Mouse (Mus musculus) erythroid progenitor cell, adult 5-6 weeks (primary cell): Measurements from ENCODE around the gene Ccl7. TPM values are rescaled to one million over a fixed set of nuclear protein-coding genes. Genes with fewer than 3 reads are reported as not detected.

Experiments
- ATAC-seq: replicated peaks from 2 replicates; pipeline ENCODE4 v1.8.0; 2016; ENCODE audit warnings: moderate number of reproducible peaks, mild to moderate bottlenecking, moderate TSS enrichment, inconsistent platforms; ENCODE audit not compliant: poor library complexity, low FRiP score, severe bottlenecking
- total RNA-seq, 2 experiments: library from RNA; stranded (forward) in 1 of 2; stranded (reverse) in 1 of 2; fragments of 150-400 nt in 1 of 2; fragments of 186-747, 209-891 nt in 1 of 2; gene quantifications; 2 replicates each; pipeline versions ENCODE4 v1.2.3 to v1.2.4; 2015 to 2017; ENCODE audit warnings: low replicate concordance in 2 of 2

Ccl7 gene
- total RNA-seq, 2 experiments from 2014 or later, result not detected

- ATAC-seq, result no peak
Measured at GRCm38 (mm10) chr11:82032678-82033344, 12.7 kb upstream of the Ccl7 start.

GRCm38 (mm10) chr11:82034446-82034845, 11.1 kb upstream of the Ccl7 start:
- ATAC-seq, result no peak

GRCm38 (mm10) chr11:82035356-82035755, 10.2 kb upstream of the Ccl7 start, which contains the start of gene Ccl2:
Ccl2 (plus strand) TSS chr11:82035571.
- no peak; the same call in 1 of the 2 replicates for ATAC-seq

DNA sequence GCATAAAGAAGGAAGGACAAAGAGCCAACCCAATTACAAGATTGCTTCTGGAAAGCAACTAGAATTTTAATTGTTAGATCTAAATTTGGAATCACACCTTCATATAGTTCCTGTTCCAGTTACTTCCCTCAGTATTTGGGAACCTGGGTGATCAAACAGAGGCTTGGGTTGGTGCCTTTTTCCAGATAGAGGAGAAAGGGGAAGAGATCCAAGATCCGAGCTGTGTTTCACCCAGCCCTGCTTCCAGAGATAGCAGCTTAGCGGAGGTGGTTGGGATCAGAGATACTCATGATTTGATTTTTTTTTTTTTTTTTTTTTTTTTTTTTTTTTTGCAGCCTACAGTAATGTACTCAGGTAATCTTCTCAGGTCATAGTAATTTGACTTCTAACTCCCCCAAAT, 9.7 kb upstream of the Ccl7 start:
- ATAC-seq, result no peak

- no peak for ATAC-seq
Measured at GRCm38 (mm10) chr11:82038535-82038934, 7.0 kb upstream of the Ccl7 start, which contains the start of gene Gm17268. Gm17268 (minus strand) TSS chr11:82038562.

- no peak for ATAC-seq
Measured at GRCm38 (mm10) chr11:82039132-82039660, 6.3 kb upstream of the Ccl7 start.

DNA sequence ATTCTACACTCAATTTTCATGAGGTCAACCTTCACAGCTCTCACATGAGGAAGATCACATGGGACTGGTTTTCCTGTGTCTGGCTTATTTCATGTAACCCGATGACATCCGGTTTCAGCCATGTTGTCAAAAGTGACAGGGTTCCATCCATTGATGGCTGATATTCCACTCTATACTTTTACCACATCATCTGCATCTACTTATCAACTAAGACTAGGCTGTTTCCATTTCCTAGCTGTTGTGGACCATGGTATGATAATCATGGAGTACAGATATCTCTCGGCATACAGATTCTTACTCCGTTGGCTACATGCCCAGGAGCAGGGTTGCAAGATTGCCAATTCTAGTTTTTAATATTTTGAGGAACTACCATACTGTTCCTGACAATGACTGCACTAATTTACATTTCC, 3.8 kb upstream of the Ccl7 start:
- ATAC-seq, result no peak

DNA sequence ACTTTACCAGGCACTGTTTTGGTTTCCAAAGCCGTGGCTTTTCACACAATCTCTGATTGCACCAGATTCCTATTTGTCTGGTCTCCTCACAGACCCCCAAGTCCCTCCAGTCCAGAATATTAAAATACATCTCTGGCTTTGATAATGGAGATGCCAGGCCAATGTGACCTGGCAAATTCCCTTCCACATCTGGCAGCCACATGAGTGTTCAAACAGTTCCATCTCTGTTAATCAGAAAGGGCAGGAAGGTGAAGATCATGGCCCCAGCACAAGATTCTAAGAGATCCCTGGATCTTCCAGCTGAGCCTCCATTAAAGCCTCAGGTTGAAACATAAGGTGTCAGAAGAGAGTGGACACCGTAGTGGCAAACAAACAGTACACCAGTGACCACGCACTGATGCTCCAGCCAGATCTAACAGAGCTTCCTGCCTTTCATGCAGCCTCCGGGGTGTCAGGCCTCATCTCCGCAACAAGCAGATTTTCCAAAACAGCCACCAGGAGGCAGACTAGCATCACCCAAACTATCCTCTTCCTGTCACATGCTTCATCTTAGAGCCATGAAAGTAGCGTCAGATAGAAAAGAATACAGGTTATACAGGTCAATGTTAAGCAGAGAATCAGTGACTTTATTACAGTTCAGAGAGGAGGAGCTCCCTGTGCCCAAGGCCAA, 2.4 kb downstream of the Ccl7 start:
- ATAC-seq, result no peak

DNA sequence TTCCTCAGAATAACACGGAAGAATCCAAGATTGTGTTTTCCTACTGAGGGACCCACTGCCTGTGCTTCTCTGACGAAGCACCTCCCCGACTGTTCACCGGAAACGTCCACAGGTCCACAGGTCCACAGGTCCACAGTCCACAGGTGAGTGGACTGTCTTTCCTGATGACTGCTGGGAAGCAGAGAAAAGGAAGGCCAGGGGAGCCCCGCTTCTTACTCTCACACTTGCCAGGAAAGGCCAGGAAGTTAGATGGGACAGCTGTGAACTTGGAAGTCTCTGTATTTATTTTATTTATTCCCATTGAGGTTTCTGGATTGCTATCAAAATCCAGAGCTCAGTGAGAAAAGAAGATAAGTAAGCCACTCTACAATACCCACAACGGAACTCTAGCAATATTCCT, 8.3 kb downstream of the Ccl7 start:
- no peak for ATAC-seq

GRCm38 (mm10) chr11:82057646-82058045, 12.1 kb downstream of the Ccl7 start, which contains the start of gene Ccl11:
Ccl11 (plus strand) TSS chr11:82057823.
- no peak for ATAC-seq

GRCm38 (mm10) chr11:82062226-82062625, 16.7 kb downstream of the Ccl7 start:
- no peak for ATAC-seq

DNA sequence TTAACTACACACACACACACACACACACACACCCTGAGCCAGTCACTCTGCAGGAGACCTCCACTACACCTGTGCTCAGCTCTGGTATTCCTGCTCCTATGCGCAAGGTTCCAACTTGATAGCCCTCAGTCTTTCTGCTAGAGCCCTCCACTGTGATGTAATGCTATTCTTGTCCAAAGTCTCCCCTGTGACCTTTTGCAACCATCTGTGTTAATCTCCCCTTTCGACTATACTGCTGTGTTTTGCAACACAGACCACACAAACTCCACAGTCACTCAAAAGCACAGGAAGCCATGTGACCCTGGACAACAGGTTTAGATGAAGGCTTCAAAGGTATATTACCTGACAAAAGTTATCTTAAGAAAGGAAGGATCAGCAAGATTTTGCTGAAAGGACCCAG, 17.9 kb downstream of the Ccl7 start:
- no peak for ATAC-seq

DNA sequence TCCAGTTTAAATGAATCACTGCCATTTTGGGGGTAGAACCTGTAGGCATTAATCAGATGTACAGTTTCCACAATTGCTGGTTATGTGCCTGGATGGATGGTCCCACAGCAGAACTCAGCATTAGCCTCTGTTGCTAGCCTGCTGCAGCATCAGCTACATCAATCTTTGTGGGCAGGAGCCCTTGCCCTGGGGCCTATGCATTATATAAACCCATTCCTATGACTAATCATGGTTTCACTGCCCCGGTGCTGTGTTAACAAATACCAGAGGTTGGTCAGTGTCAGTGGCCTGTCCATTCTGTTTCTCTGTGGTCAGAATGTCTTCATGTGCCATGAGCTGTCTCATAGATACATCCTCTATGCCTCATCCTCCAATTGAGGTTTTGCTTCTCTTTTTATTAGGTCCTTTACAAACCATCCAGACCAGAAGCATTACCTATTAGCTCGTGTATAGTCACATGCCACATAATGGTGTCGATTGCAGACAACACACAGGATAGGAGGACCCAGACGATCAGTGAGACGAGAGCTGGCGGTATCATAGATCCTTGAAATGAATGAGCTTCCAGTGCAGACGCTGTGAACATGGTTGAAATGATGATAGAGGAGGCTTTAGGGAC, 21.6 kb downstream of the Ccl7 start:
- ATAC-seq, result no peak

- ATAC-seq, result no peak
Measured at GRCm38 (mm10) chr11:82071076-82071475, 25.6 kb downstream of the Ccl7 start.

GRCm38 (mm10) chr11:82072374-82072773, 26.9 kb downstream of the Ccl7 start:
- ATAC-seq, result no peak

GRCm38 (mm10) chr11:82072984-82073383, 27.5 kb downstream of the Ccl7 start:
- ATAC-seq, result no peak

- ATAC-seq, result no peak
Measured at GRCm38 (mm10) chr11:82073686-82074085, 28.2 kb downstream of the Ccl7 start.

DNA sequence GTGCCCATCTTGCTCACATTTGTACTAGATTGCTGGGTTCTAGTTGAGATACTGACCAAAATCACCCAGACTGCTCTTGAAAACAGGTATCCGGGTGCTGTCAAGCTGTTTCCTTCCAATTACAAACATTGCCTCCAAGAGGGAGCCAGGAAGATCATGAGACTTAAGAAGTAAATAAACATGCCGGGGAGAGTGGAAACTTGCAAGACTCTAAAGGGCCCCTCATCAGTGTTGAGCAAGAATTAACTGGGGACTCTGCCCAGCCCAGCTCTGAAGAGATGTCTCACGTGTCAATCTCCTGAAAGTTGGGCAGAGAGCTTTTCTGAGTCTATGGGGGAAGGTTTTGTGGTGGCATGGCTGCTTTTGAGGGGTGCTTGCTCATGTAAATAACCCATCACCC, 31.5 kb downstream of the Ccl7 start:
- no peak for ATAC-seq

DNA sequence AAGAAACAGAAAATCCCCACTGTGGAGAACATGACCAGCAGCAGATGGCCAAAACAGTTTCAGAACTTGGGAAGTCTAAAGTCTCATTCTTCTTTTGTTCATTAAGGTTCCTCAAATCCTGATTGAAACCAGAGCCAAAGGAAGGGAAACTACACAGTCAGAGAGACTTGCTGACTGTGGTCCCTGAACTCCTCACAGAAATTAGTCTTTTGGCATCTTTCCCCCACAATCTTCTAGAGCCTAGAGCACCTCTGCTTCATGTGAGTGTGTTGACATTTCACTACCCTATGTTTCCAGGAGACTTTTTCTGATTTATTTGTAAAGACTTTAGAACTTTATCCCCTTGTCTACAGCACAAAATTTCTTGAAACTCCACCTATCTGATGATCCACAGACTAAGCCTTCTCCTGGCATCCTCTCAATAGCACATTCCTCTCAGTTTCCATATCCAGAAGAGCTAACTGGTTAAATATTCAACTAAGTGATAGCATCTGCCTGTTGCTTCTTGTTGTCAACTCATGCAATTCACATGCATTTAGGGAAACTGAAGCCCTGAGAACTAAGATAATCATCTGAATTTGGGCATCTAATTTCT, 32.7 kb downstream of the Ccl7 start:
- no peak for ATAC-seq

DNA sequence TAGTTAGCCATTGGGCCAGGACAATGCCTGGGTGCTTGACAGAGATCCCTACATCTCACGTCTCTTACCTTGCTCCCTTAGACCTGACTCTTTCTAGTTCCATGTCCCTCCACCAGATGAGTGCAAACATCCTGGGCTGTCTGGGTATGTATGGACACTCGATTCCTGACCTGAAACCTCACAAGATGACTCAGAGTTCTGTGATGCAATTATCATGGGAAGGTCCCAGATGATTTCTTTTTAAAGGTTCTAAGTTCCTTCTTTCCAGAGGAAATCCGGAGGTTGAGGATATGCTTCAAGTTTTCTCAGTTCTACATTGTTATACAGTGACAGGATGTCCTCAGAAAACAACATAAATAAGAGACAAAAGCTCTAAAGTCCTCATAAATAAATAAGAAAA, 35.4 kb downstream of the Ccl7 start:
- ATAC-seq, result no peak
